Mouse (Mus musculus): Measurements from ENCODE around the gene Zfp1.
"Not testable (repeated sequence)": the region's sequence is repeated elsewhere in the genome, so short reads cannot be mapped to it uniquely, and the experiment has no call there.

The Zfp1 gene

DNA sequence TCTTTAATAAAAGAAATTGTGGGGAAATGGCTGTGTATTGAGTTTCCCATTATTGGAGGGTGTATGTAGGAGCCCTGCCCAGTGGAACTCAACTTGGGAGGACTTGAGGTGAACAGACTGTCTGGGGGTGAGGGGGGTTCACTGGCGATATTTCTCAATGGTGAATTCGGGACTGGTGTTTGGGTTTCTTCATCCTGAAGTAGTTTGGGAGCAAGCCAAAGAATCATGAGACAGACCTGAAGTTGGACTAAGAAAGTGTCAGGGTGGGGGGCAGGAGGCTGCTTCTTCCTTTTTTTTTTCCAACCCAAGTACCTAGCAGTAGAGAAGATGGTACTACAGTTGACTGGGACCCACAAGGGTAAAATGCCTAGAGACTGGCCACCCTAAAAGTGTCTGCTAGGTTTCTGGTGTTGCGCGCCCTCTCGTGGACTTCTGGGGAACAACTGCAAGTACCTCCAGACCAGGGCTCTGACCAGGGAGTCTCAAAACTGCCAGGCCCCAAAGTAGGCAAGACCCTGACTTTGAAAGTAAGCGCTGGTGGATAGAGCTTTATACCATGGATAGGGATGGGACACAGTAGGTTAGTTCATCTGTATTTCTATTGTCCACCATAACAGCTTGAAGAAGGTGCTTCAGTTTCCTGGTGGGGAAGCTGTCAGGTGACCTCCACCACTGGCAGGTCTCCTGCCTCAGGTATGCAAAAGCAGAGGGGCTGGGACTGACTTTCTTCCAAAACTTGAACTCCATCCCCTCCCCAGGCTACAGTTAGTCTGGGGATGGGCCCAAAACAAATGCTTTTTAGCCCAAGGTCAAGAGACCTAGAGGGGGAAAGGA lies 17.3 kb upstream of the Zfp1 start:
- peak; percentile 82 for DNase-seq (ENCODE audit: low read depth, low spot score)

DNA sequence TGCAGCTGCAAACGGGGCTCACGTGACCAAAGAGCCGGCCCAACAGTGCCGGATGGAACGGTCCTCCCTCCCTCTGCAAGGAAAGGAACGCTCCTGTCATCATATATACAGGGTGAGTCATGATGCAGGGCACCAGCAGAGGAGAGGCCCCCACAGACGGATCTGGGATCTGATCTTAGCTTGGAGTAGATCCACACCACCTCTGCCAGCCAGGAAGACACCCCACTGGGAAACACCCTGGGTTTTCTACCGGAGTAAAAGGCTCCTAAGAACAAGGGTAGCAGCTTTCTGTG lies 16.7 kb upstream of the Zfp1 start:
- no peak for DNase-seq (ENCODE audit: low read depth, low spot score)

DNA sequence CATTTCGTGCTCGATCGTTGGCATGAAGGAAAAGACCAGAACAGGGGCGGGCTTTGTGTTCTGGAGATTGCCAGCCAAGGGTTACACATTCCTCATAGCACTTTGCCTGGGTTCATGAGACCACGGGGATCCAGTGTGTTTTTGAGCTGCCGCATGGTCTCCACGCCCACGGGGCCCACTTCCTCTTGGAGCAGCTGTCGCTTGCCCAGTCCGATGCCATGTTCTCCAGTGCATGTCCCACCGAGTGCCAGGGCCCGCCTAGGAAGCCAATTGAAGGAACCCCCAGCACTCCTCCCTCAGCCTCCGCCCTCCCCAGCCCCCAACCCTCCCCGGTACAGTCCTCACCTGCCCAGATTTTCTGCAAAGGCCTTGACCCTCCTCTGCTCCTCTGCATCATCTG lies 16.3 kb upstream of the Zfp1 start:
- no peak for DNase-seq (ENCODE audit: low read depth, low spot score)

DNA sequence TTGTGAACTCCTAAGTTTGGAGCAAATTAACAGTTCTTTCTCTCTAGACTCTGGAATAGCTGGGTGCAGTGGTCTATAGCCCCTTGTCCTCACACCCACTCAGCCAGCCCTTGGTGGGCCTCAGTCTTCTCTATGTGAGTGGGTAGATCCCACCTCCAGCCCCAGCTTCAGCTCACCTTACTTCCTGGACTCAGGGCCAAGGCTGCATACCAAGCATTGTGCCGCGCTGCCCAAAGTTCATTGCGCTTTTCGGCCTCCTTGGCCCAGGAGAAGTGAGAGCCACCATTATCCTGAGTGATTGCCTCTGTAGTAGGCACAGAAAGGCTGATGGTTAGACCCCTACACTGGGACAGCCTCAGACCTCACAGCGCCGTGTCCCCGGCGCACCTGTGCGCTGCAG lies 15.3 kb upstream of the Zfp1 start:
- DNase-seq (ENCODE audit: low read depth, low spot score): no peak

DNA sequence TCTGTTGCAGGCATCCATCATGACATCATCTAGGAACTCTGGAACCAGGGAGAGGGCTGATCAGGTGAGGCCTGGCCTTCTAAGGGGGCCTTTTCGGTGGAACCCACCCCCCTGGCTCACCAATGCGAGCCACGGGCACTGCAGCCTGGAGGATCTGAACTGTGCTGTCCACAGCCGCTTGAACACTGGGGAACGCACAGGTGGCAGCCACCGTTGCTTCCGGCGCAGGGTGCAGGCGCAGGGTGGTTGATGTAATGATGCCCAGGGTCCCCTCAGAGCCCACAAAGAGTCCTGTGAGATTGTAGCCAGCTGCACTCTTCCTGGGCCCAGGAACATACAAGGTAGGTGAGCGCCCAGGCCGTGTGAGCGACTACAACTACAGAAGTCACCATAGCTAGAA lies 14.8 kb upstream of the Zfp1 start:
- DNase-seq (ENCODE audit: low read depth, low spot score): no peak

DNA sequence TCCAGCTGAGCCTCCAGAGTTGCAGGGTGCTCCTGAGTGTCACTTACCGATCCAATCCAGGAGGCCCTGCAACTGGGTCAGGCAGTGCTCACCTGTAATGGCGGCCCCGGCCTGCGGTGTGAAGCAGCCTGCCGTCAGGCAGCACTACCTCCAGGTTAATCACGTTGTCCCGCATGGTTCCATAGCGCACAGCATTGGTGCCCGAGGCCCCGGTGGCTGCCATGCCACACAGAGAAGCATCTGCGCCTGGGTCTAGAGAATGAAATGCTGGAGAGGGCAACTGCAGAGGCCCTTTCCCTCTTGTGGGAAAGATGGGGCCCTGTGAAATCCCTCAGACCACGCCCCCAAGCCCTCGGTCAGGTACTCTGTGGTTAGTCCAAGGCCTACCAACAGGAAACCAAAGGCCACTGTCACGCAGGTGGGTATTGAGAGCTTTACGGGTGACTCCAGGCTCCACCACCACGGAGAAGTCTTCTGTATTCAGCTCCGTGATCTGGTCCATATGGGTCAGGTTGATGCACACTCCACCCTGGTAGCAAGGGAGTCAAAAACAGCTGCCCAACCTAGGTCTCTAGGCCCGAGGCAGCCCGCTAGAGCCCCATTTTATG lies 14.2 kb upstream of the Zfp1 start:
- no peak for DNase-seq (ENCODE audit: low read depth, low spot score)

DNA sequence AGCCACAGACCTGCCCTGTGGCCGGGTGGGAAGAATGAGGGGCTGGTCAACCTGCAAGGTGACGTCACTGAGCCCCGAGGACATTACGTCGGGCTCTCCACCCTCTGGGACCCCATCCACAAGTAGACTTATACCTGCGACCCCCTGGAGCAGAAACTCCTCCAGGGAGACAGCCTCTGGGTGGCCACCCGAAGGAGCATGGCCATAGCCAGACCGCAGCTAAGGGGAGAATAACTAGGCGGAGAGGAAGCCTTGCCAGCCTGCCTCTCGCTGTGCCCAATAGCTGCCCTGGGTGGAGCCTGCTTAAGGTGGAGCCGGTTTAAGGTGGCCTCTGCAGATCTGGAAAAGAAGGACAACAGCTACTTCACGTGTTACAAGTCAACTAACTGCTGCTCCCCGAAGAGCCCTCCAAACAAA lies 13.1 kb upstream of the Zfp1 start, which contains the start of gene Ldhd:
Gene Ldhd (minus strand): TSS at position 270 of the 417 bp plus-strand sequence.
- peak; percentile 76 for DNase-seq (ENCODE audit: low read depth, low spot score)

DNA sequence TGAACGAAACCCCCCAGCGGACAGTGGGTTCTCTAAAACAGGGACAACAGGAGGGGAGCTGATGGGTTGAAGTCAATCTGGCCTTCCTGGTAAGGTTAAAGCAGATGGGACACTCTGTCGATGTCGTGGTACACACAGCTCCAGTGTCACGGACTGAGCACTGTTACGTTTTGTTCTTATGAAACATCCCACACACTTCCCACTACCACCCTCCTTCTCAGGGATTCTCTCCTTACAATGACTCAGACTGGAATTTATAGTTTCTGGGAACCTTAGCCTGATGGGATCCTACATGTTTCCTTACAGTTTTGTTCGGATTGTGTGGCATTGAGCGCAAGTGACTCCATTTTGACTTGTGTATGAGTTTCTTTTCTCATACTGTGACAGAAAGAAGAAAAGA lies 11.6 kb upstream of the Zfp1 start:
- DNase-seq (ENCODE audit: low read depth, low spot score): no peak

DNA sequence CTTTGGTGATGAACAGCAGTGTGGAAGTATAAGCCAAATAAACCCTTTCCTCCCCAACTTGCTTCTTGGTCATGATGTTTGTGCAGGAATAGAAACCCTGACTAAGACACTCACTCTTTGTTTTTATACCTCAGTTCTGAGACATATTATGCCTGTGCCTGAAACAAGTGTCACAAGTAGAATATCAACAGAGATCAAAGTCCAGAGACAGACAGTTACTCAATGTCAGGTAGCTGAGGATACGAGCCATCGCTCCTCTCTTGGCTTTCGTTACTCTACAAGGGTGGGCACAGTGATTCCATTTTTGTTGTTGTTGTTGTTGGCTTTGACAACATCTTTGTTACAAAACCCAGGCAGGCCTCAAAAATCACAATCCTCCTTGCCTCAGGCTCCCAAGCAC lies 10.2 kb upstream of the Zfp1 start:
- no peak for DNase-seq (ENCODE audit: low read depth, low spot score)

DNA sequence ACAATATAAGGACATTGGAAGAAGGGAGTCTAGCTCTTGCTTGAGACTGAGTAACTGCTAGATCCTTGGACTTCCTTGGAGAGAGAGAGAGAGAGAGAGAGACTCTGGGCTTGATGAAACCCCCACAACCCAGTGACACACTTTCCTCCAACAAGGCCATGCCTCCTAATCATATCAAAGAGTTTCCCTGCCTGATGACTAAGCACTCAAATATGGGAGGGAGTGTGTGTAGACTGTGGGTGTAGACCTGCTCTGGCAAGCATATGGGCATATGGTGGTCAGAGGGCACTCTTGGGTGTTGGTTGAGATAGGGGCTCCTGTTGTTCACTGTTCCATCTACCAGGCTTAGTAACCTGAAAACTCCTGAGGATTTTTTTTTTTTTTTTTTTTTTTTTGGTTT lies 5.1 kb upstream of the Zfp1 start:
- no peak for DNase-seq (ENCODE audit: low read depth, low spot score)

DNA sequence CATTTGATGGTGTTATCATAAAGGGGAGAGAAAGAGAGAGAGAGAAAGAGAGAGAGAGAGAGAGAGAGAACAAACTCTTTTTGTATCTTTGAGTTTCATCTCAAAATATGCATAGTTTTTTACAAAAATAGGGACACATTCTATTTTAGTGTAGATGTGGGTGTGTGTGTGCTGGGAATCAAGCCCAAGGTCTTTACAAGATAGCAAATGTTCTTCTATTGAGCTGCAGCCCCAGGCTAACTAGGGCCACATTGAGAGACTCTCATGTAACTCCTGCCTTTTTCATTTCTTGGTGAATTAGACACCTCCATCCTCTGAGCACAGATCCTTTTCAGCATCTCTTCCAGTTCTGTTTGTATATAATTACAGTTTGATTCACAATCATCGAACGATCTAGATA lies 2.1 kb upstream of the Zfp1 start:
- DNase-seq (ENCODE audit: low read depth, low spot score): no peak

DNA sequence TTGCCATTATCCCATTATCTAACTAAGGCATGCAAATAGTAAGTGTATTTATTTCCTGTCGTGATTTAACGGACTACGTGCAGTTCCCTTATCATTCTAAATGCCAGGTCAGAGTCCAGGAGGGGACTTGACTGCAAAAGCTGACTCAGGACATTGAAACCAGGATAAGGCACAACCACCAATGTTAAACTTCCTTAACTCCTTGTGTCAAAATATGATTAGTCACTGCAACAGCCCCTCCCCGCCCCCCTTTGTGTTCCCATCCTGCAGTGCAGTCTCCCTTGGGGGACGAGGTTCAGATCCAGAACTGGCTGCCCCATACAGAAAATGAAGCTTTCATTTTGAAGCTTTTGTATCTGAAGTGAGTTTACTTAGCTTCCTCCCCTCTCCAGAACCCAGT lies 705 bp upstream of the Zfp1 start:
- DNase-seq (ENCODE audit: low read depth, low spot score): no peak

DNA sequence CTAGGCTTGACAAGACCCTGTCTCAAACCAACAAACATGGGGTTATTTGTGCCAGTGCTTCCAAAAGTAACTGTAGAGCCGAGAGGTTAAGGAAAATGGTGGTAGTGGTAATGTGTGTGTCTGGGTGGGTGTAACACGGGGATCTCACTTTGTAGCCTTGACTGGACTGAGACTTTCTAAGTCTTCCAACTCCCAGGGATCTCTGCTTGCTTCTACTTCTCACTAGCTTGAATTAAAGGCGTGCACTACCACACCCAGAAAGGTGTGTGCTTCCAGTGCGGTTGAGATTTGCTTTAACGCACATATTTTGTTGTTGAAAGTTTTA lies 300 bp upstream of the Zfp1 start:
- no peak for DNase-seq (ENCODE audit: low read depth, low spot score)

DNA sequence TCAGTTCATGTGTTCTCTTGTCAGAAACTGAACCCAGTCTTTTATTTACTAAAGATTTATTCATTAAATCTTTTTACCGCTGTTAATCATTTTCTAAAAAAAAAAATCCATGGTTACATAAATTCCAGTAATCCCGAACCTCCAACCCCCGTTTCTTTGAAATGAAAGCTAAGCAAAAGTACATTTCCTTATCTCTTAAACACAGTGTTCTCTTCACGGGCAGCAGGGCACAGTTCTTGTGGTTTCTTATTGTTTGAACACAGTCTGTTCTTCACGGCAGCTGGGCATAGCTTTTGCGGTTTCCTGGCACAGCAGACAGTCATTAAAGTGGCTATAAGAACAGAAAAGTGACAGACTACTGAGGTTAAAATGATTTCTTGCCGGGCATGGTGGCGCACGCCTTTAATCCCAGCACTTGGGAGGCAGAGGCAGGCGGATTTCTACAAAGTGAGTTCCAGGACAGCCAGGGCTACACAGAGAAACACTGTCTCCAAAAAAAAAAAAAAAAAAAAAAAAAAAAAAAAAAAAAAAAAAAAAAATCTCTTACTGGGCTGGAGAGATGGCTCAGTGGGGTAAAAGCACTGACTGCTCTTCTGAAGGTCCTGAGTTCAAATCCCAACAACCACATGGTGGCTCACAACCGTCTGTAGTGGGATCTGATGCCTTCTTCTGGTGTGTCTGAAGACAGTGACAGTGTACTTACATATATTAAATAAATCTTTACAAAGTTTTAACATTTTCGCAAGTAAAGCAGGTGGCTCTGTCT lies 1.3 kb downstream of the Zfp1 start:
- DNase-seq (ENCODE audit: low read depth, low spot score): not testable (repeated sequence)

DNA sequence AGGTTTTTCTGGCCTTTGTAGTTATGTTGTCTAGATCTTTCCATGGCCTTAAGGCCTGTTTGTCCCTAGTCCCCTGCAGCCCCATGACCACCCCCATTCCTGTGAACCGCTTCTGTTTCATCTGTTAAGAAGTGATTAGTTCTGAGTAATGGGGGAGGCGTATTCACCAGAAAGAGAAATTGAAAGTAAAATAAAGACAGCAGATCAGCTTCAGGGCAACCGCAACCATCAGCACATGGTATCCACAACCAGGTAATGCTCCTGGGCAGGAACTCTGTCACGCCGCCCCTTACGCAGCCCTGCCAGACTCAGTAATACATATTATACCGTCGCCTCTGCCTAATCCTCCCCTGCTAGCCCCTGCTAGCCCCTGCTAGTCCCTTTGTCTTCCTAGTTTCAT lies 2.5 kb downstream of the Zfp1 start:
- no peak for DNase-seq (ENCODE audit: low read depth, low spot score)

DNA sequence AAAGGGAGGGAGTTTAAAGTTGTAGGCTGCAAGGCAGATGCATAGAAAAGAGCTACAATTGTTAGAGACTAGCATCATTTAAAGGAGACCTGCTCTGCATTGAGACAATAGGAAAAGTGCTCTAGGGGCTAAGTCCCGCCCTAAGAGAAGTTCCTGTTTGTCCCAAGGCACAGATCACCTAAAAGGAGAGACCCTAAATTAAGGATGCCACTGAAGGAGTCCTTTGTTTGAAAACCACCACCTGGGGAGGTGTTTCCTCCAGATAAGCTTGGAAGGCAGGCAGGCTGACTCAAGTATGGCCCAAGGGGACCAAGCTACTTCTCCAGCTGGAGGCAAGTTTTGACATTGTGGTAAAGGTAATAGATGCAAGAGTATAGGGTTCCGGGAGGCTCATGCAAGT lies 5.6 kb downstream of the Zfp1 start:
- DNase-seq (ENCODE audit: low read depth, low spot score): no peak

DNA sequence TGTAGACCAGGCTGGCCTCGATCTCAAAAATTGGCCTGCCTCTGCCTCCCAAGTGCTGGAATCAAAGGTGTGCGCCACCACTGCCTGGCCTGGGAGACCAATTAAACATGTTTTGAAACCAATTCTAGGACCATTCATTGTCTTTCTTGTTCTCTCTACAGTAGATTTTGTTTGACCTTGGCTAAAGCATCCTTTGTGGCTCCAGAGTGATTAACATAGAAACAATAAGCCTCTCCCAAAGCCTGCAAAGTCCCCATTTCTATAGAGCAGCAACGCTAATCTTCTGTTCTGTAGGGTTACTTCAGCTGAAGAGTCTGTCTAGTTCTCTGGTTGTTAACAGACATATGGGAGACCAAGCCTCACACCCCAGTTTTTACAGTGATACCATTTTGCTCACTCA lies 7.5 kb downstream of the Zfp1 start:
- DNase-seq (ENCODE audit: low read depth, low spot score): no peak

DNA sequence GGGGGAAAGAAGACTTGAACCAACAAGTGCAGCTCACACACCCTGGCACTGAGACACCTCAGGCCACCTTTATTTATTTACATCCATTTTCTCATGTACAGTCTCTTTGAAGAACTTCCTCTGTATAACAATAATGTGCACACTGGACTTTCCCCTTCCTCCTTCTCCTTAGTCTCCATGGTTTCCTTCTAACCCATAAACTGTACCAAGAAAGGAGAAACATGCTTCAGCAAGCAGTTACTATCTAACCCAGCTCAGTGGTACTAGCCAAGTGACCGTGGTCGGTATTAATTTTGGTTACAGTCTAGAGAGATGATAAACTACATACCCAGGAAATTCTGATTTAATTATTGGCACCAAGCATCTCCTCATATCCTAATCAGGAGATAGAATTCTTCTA lies 10.3 kb downstream of the Zfp1 start:
- no peak for DNase-seq (ENCODE audit: low read depth, low spot score)

DNA sequence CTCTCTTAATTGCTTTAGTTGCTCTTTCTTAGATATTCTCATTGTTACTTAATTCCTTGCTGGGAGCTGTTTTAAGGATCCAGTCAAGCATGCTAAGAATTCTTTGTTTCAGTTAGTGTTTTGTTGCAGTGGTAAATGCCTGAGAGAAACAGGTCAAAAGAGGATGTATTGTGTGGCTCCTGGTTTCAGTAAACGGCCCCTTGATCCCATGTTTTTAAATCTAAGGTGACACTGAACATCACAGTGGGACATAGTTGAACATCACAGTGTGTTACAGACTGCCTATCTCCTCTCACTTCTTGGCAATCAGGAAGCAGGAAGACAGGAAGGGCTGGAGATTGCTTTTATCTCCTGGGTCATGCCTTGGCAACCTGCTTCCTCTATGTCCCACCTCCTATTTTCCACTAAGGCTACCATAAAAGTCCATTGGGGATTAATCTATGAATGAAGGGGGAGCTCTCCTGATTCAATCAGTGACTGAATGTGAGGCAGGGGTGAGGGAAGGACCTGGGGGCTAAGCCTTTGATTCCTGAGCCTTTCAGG lies 14.2 kb downstream of the Zfp1 start:
- no peak for DNase-seq (ENCODE audit: low read depth, low spot score)

DNA sequence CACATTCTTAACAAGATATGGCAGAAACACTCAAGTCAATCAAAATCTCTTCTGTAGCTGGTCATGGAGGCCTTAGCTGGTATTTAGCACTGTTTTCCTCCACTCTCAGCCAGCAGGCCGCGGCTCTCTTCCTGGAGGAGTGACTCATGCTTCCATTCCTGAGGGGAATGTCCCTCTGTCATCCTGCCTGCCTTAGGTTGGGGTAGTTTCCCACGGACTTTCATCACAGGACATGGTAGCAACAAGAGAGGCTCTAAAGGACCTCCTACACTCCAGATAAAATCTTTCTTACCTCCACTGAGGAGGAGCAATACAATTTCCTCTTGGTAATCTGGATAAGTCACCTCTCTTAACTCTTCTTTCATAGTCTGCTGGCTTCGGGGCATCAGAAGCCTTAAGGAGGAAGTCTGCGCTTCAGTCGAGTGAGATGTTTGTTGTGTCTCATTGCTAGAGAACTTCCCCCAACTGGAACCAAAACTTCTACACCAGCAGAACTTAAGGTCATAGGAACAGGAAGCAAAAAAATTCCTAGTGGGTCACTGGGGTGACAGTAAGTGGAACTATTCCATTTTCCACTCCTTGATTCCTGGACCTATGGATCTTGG lies 15.7 kb downstream of the Zfp1 start:
- DNase-seq (ENCODE audit: low read depth, low spot score): peak; percentile 36

DNA sequence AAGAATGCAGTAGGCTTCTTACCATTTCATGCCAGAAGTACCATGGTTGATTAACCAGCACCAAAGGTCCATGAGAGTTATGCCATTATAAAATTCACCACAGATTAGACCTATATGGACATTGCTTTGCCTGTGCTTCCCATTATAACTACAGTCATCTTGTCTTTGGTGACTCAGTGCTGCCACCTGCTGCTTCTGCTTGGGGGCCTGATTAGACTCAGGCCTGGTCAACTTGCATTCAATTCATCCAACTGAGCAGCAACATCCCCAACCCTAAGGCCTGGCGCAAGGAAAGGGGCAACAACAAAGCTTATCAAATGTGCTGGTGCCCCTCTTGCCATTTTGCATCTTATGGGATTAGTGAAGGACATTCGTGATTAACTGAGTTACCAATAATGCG lies 19.3 kb downstream of the Zfp1 start:
- peak; percentile 58 for DNase-seq (ENCODE audit: low read depth, low spot score)

DNA sequence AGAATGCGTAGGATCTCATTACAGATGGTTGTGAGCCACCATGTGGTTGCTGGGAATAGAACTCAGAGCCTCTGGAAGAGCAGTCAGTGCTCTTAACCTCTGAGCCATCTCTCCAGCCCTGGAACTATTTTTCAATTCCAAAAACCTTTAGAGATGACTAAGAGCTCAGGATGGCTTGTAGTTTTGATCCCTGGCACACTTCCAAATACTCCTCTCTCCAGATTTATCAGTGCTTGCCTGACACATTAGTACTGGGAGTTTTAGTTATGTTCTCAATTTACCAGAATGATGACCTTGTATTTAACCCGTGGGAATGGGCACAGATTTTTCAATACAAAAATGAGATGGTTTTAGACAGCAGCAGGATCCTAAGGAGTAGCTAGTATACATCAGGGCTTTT lies 23.6 kb downstream of the Zfp1 start:
- no peak for DNase-seq (ENCODE audit: low read depth, low spot score)
